Mouse (Mus musculus) hindbrain, embryonic 15.5 days (tissue): Measurements from ENCODE around the gene Olfr1394. TPM values are rescaled to one million over a fixed set of nuclear protein-coding genes. Genes with fewer than 3 reads are reported as not detected.

ENCODE experiments used
- ATAC-seq: fragments of 200-750 bp; cut with Nextera tagmentation; 2 replicates; pipeline ENCODE4 v1.8.0; 2017; ENCODE audit warnings: low read depth, moderate number of reproducible peaks, moderate TSS enrichment; ENCODE audit not compliant: low FRiP score
- H3K27ac ChIP-seq: fragments of 300-500 bp; sonication (generic); replicated peaks from 2 replicates; pipeline ENCODE4 v1.5.1; 2015; ENCODE audit warnings: mild to moderate bottlenecking, inconsistent platforms
- H3K27me3 ChIP-seq: fragments of 300-500 bp; sonication (generic); 2 replicates; pipeline ENCODE4 v1.6.1; 2015; ENCODE audit warnings: control low read depth, inconsistent platforms
- H3K36me3 ChIP-seq: fragments of 300-500 bp; sonication (generic); 2 replicates; pipeline ENCODE4 v1.6.1; 2015; ENCODE audit warnings: control low read depth, inconsistent platforms
- H3K4me1 ChIP-seq: fragments of 300-500 bp; sonication (generic); replicated peaks from 2 replicates; pipeline ENCODE4 v1.6.1; 2015; ENCODE audit warnings: control low read depth, inconsistent platforms
- H3K4me2 ChIP-seq: fragments of 300-500 bp; sonication (generic); 2 replicates; pipeline ENCODE4 v1.6.1; 2015; ENCODE audit warnings: moderate library complexity, mild to moderate bottlenecking, inconsistent platforms
- H3K4me3 ChIP-seq: fragments of 300-500 bp; sonication (generic); 2 replicates; pipeline ENCODE4 v1.5.1; 2015; ENCODE audit warnings: mild to moderate bottlenecking, inconsistent platforms
- H3K9ac ChIP-seq: fragments of 300-500 bp; sonication (generic); 2 replicates; pipeline ENCODE4 v1.6.1; 2015; ENCODE audit warnings: inconsistent platforms
- H3K9me3 ChIP-seq: fragments of 300-500 bp; sonication (generic); 2 replicates; pipeline ENCODE4 v1.6.1; 2016; ENCODE audit warnings: control low read depth, inconsistent platforms
- WGBS: fragments of 180-500 bp; shearing (Covaris S2); methylation state at CpG from one replicate; pipeline ENCODE4 v1.1.7; 2015; 5-methylcytosine and 5-hydroxymethylcytosine counted together
- polyA plus RNA-seq: library from polyadenylated mRNA; unstranded; fragments of >200 nt; fragmentation: Nextera tagmentation; extraction: Ambion mirVana; gene quantifications from 2 replicates; pipeline ENCODE4 v1.2.1, GENCODE M21; 2015

The Olfr1394 gene
- polyA plus RNA-seq, result not detected in 2 replicates

DNA sequence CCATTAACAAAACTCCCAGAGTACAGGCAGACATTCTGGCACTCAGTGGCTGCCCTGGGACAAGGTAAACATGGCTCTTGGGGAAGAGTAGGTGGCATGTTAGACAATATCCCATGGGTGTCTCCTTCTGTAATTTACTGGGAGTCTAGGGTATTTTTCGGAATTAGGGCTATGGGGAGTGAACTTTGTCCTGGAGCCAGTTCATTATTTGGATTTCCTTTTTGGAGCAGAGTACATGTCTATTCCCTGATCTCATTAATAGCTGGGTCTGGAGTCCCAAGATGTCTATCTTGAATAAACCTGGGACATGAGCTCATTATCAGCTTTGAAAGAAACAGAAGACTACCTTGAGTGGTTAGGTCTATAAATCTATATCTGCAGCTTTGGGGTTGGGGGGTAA, at the start of gene Olfr1394:
Gene Olfr1394, plus strand, starts transcription at position 301 of the 400 bp plus-strand sequence.
- no peaks in the 10 kb centered on the region for H3K9me3 ChIP-seq
- no peaks in the 10 kb centered on the region for H3K4me1 ChIP-seq
- no peak within 1 kb of the TSS for H3K27ac ChIP-seq
- H3K4me3 ChIP-seq, result no peak within 1 kb of the TSS
- WGBS, result 92% methylated on average over 1 of the region's 1 CpGs
- no peaks in the 10 kb centered on the region for H3K36me3 ChIP-seq
- H3K27me3 ChIP-seq, result no peaks in the 10 kb centered on the region
- H3K9ac ChIP-seq, result no peak within 1 kb of the TSS
- ATAC-seq, result no peak
- no peak within 1 kb of the TSS for H3K4me2 ChIP-seq

DNA sequence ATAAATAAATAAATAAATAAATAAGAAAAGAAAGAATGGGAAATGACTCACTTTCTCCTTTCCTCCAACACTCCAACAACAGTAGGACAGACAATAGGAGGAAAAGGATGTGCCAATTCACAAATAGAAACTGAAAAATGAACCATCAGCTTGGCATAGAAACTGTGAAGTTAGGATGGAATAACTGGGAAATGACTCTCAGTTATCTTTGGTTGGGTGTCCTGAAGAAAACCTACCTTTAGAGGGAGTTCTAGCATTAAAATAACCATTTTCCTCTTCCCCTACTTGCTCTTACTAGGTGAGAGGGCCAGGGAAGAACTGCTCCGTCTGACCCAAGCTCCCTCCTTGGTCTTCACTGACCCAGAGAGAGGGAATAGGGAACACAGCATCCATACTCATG, 48.4 kb upstream of the Olfr1394 start:
- no peak overlapping the region for H3K4me3 ChIP-seq
- no peaks in the 10 kb centered on the region for H3K36me3 ChIP-seq
- H3K4me2 ChIP-seq, result no peak overlapping the region
- no peaks in the 10 kb centered on the region for H3K4me1 ChIP-seq
- H3K9me3 ChIP-seq, result no peaks in the 10 kb centered on the region
- H3K27me3 ChIP-seq, result no peaks in the 10 kb centered on the region
- H3K9ac ChIP-seq, result no peak overlapping the region
- WGBS, result 93% methylated on average over 1 of the region's 1 CpGs
- no peak for ATAC-seq
- no peak overlapping the region for H3K27ac ChIP-seq

DNA sequence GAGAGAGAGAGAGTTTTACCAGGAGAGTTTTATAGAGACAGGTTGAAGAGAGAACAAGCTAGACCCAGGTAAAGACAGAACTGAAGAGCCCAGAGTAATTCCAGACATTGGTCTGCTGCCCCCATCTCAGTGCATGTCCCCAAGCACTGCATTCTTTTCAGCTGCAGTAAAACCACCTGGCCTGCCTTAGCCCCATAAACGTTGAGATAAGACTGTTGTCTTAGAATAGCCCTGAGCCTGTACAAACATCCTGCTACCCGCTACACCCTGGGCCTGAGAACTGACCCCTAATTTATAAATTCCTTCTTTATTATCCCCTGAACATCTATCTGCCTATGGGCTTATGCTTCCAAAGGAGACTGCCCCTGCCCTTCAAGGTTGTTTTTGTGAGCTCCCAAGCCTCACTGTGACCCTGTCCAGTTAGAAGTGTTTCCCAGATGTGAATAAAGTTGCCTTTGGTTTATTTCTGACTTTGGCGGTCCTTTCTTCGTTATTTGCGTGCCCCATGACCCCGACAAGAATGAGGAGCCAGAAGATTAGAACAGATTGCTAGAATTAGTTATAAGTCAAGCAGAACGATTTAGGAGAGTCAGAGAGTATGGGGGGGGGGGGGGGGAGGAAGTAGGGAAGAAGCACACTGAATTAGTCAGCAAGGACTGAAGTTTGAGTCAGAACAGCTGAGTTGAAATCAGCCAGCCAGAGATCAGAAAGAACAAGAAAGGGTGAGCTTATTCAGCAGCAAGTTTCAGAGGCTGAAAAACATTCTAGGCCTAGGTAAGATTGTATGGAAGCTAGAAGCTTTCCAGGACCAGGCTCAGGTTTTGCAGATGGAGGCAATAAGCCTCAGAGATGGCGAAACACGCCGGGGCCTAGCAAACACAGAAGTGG, 46.3 kb upstream of the Olfr1394 start:
- no peak overlapping the region for H3K27ac ChIP-seq
- no peak overlapping the region for H3K4me2 ChIP-seq
- no peak overlapping the region for H3K9ac ChIP-seq
- WGBS, result 80% methylated on average over 10 of the region's 10 CpGs
- ATAC-seq, result no peak
- H3K27me3 ChIP-seq, result no peaks in the 10 kb centered on the region
- no peaks in the 10 kb centered on the region for H3K9me3 ChIP-seq
- no peak overlapping the region for H3K4me3 ChIP-seq
- no peaks in the 10 kb centered on the region for H3K36me3 ChIP-seq
- H3K4me1 ChIP-seq, result no peaks in the 10 kb centered on the region

DNA sequence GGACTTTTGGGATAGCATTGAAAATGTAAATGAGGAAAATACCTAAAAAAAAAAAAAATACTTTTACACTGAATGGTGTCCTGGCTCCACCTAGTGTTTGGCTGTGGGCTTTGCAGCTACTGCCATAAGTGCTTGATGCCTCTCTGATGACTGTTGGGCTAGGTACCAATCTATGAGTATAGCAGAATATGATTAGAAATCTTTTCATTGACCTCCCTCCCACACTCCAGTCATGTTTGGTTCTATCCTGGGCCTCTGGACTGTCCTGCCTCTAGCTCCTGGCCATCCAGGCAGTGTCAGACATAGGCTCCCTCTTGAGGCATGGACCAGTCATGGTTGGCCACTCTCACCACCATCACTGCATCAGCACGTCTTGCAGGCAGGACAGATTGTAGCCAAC, 45.3 kb upstream of the Olfr1394 start:
- Histone ChIP-seq H3K27ac (no peak overlapping the region), H3K4me3 (no peak overlapping the region), H3K4me1 (no peaks in the 10 kb centered on the region), H3K9ac (no peak overlapping the region), H3K27me3 (no peaks in the 10 kb centered on the region), H3K36me3 (no peaks in the 10 kb centered on the region), H3K4me2 (no peak overlapping the region), H3K9me3 (no peaks in the 10 kb centered on the region)
- no peak for ATAC-seq
- 59% methylated on average over 1 of the region's 1 CpGs for WGBS

DNA sequence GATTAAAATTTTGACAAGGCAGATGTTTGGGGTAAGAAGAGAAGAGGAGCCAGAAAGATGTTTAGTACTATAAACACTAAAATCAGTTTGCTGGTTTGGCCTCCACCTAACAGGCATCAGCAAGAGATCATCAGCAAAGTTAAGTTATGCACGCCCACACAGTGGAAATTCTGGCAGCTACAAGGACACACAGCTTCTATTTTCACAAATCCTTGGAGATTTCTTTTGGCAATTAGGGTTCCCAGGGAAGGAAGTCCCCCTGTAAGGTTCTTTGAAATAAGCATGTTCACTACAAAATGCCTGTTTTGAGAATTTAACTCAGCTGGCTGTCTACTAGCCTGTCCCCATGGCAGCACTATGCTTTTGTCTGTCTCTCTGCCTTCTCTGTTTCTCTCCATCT, 43.2 kb upstream of the Olfr1394 start:
- no peaks in the 10 kb centered on the region for H3K27me3 ChIP-seq
- no peak overlapping the region for H3K4me3 ChIP-seq
- H3K9ac ChIP-seq, result no peak overlapping the region
- H3K27ac ChIP-seq, result no peak overlapping the region
- H3K36me3 ChIP-seq, result no peaks in the 10 kb centered on the region
- no peaks in the 10 kb centered on the region for H3K4me1 ChIP-seq
- WGBS, result 79% methylated on average over 1 of the region's 1 CpGs
- ATAC-seq, result no peak
- no peaks in the 10 kb centered on the region for H3K9me3 ChIP-seq
- no peak overlapping the region for H3K4me2 ChIP-seq

DNA sequence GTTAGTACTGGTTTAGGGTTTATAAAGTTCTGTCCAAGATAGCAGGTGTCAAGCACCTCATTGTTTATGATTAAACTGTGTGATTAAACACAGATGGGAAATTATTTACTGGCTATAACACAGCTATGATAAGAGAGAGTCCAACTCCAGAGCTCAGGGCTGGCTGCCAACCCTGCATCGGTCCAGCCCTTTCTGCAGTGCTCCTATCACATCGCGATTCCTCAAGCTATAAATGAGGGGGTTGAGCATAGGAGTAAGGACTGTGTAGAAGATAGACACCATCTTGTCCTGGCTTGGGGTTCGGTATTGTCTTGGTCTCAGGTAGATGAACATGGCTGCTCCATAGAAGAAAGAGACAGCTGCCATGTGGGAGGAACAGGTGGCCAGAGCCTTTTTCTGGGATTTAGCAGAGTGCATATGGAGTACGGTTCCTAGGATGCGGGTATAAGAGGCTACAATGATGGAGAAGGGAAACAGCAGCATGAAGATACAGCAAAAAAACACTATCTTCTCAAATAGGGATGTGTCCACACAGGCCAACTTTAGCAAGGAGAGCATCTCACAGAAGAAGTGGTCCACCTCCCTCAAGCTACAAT, 41.5 kb upstream of the Olfr1394 start:
- Histone ChIP-seq H3K9ac (no peak overlapping the region), H3K27ac (no peak overlapping the region), H3K36me3 (no peaks in the 10 kb centered on the region), H3K4me1 (no peaks in the 10 kb centered on the region), H3K4me2 (no peak overlapping the region), H3K9me3 (no peaks in the 10 kb centered on the region), H3K4me3 (no peak overlapping the region), H3K27me3 (no peaks in the 10 kb centered on the region)
- WGBS, result 89% methylated on average over 6 of the region's 6 CpGs
- no peak for ATAC-seq

DNA sequence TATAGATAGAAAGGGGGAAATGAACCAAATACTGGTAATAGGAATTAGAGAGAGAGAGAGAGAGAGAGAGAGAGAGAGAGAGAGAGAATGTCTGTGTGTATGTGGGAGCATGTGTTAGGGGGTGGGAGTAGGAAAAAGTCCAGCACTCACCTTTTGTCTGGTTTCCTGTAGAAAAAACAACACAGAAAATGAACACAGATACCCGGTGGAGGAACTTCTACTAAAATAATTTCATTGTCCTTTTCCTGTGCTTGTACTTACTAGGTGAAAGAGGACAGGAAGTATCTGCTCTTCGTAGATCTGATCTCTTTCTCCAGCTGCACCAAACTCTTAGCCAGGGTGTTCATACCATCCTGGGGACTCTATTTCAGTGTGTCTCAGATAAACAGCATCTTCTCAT, 40.0 kb upstream of the Olfr1394 start:
- H3K9ac ChIP-seq, result no peak overlapping the region
- no peak for ATAC-seq
- H3K27me3 ChIP-seq, result no peaks in the 10 kb centered on the region
- no peak overlapping the region for H3K4me3 ChIP-seq
- no peaks in the 10 kb centered on the region for H3K9me3 ChIP-seq
- H3K27ac ChIP-seq, result no peak overlapping the region
- no peak overlapping the region for H3K4me2 ChIP-seq
- whole genome bisulfite sequencing, result 77% methylated on average over 2 of the region's 2 CpGs
- no peaks in the 10 kb centered on the region for H3K36me3 ChIP-seq
- no peaks in the 10 kb centered on the region for H3K4me1 ChIP-seq

DNA sequence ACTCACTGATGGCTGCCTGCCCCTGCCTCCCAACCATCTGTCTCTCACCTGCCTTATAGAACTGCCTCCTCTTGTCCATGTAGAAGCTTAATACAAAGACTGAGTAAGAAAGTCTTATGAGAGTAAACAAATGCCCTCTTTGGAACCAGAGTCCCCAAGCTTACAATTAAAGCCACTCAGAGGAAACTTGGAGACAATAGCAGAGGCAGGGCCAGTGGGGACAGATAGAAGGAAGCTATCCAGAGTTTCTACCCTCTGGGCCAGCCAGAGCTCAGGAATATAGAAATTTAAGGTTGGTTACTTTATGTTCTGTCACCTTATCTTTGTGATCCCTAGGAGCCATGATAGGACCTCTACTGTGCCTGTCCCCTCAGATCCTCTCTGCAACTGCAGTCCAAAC, 39.4 kb upstream of the Olfr1394 start, which contains the start of gene Olfr1396:
Gene Olfr1396, minus strand, starts transcription at position 101 of the 400 bp plus-strand sequence.
- Histone ChIP-seq H3K27ac (no peak within 1 kb of the TSS), H3K9ac (no peak within 1 kb of the TSS), H3K36me3 (no peaks in the 10 kb centered on the region), H3K9me3 (no peaks in the 10 kb centered on the region), H3K27me3 (no peaks in the 10 kb centered on the region), H3K4me1 (no peaks in the 10 kb centered on the region), H3K4me2 (no peak within 1 kb of the TSS), H3K4me3 (no peak within 1 kb of the TSS)
- ATAC-seq, result no peak

DNA sequence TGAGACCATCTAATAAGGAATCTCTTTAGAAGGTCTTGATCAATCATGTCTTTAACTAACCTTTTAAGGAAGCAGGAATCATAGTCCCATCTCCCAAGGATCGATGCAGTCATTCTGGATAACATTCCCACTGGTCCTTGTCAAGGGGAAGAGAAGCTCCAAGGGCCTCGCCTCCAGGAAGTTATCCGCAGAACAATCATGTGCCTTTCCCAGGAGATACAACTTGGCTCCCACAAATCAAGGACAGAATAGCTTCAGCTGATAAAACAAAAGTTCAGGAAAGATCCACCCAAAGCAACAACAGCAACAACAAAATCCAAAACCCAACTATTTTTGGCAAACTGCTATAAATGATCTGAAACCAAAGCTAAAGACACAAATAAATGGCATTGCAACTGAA, 34.5 kb upstream of the Olfr1394 start:
- Histone ChIP-seq H3K27ac (no peak overlapping the region), H3K4me3 (no peak overlapping the region), H3K4me1 (no peaks in the 10 kb centered on the region), H3K4me2 (no peak overlapping the region), H3K9me3 (no peaks in the 10 kb centered on the region), H3K27me3 (no peaks in the 10 kb centered on the region), H3K9ac (no peak overlapping the region), H3K36me3 (no peaks in the 10 kb centered on the region)
- WGBS, result 88% methylated on average over 3 of the region's 3 CpGs
- ATAC-seq, result no peak

DNA sequence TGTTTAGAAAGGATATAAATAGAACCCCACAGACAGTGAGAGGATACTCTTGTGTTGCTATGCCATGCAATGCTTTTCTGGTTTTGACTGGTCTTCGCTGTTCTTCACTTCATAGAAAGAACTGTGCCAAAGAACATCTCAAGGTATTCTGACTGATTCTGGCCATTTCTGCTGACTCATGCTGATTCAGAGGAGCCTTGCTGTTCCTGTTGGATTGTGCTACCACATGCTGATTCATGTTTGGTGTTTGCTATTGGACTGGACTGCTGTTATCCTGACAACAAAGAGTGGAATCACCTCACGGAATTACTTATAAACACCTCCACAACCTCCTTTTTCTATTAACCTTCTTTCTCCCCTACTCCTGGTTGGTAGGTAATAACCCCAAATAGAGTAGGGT, 30.0 kb upstream of the Olfr1394 start:
- Histone ChIP-seq H3K27ac (no peak overlapping the region), H3K4me3 (no peak overlapping the region), H3K4me1 (no peaks in the 10 kb centered on the region), H3K36me3 (no peaks in the 10 kb centered on the region), H3K4me2 (no peak overlapping the region), H3K9ac (no peak overlapping the region), H3K27me3 (no peaks in the 10 kb centered on the region), H3K9me3 (no peaks in the 10 kb centered on the region)
- WGBS, result 85% methylated on average over 2 of the region's 2 CpGs
- ATAC-seq, result no peak

DNA sequence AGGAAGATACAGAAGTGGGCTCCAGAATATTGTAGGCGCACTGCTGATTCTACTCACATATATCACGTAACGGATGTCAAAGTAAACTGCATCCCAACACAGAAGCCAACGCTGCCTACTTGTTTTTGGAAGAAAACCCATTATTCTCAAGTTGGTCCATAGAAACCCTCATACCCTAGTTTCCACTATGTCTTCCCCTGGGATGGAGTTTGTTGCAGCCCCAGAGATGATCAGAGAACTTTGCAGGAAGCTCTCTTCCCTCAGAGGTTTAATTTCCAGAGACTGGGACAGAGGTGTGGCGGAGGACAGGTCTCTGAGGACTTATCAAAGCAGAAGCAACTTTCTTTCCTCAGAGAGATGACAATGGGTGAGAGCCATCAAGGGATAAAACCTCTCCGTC, 12.2 kb upstream of the Olfr1394 start, which contains the start of gene Olfr1395:
Gene Olfr1395, plus strand, starts transcription at position 301 of the 400 bp plus-strand sequence.
- Histone ChIP-seq H3K9me3 (no peaks in the 10 kb centered on the region), H3K27me3 (no peaks in the 10 kb centered on the region), H3K4me1 (no peaks in the 10 kb centered on the region), H3K4me2 (no peak within 1 kb of the TSS), H3K9ac (no peak within 1 kb of the TSS), H3K27ac (no peak within 1 kb of the TSS), H3K4me3 (no peak within 1 kb of the TSS), H3K36me3 (no peaks in the 10 kb centered on the region)
- no peak for ATAC-seq
- WGBS, result 94% methylated on average over 6 of the region's 6 CpGs
